Mouse (Mus musculus) frontal cortex, adult 2 months (tissue): ENCODE results near the gene Lingo1. TPM values are rescaled to one million over a fixed set of nuclear protein-coding genes. Genes with fewer than 3 reads are reported as not detected.

ENCODE experiments used
- polyA plus RNA-seq: library from polyadenylated mRNA; depleted of rRNA; stranded (reverse); fragments of >200 nt; gene quantifications from 2 replicates; pipeline ENCODE4 v1.2.3, GENCODE M21; 2012; rRNA removed

Gene Lingo1
- polyA plus RNA-seq, 1 experiment = 299 TPM

Other genes with a start within 250 kb of the Lingo1 start
- gene Odf3l1, start 68.2 kb upstream of the Lingo1 start, polyA plus RNA-seq = 0.13 and 0.22 TPM in 2 replicates
- gene Cspg4, start 68.6 kb upstream of the Lingo1 start, polyA plus RNA-seq = 10.9 and 12.0 TPM in 2 replicates
- 4.9 and 5.3 TPM in 2 replicates for gene Snx33, start 131.9 kb upstream of the Lingo1 start, polyA plus RNA-seq
- gene Imp3, start 141.0 kb upstream of the Lingo1 start, polyA plus RNA-seq = 83.7 and 94.4 TPM in 2 replicates
- gene Snupn, start 154.4 kb upstream of the Lingo1 start, polyA plus RNA-seq = 16.1 and 16.2 TPM in 2 replicates
- 25.1 TPM in 2 replicates for gene Ptpn9, start 198.5 kb upstream of the Lingo1 start, polyA plus RNA-seq